Mouse (Mus musculus) cerebellum, postnatal 4 days (tissue): ENCODE results near the gene Gal3st2c.
"Not testable (repeated sequence)": the region's sequence is repeated elsewhere in the genome, so short reads cannot be mapped to it uniquely, and the experiment has no call there.

Source experiments
- DNase-seq, 2 experiments: peaks; one replicate each; pipeline ENCODE4 v3.0.0; 2022; ENCODE audit warnings: low spot score in 2 of 2, mixed read lengths in 1 of 2

Gene Gal3st2c

DNA sequence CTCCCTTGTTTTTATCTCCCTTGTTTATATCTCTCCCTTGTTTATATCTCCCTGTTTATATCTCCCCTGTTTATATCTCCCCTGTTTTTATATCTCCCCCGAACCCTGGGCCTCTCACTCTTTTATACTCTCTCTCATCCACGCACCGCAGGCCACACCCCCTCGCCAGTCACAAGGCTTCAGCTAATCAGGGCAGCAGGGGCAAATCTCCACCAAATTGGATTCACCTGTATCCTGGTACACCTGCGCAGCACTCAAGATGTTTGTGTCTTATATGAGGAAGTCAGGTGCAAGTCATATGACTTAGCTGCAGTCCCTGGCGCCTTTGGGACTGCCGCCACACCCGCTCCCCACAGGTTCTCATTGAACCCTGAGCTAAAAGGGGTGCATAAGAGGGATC lies at the start of gene Gal3st2c:
TSS of gene Gal3st2c (plus strand) at position 301 of the 400 bp plus-strand sequence.
- DNase-seq = not testable (repeated sequence)

DNA sequence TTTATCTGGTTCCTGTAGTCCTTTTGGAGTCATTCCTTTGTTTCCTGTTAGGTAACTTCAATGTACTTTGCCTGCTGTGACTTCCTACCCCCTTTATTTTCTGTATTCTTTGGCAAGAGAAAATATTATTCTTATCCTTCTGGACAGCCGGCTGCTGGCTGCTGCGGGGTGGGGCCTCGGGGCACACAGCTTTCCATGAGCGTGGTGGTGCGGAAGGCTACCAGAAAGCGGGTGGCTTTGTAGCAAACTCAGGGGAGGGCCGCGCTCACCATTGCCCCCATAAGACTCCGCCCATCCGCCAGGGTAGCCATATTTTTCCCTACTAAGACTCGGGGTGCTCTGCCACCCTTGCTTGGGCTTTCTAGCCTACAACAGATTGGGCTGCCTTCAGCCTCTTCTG lies 41.2 kb upstream of the Gal3st2c start:
- DNase-seq = not testable (repeated sequence)

DNA sequence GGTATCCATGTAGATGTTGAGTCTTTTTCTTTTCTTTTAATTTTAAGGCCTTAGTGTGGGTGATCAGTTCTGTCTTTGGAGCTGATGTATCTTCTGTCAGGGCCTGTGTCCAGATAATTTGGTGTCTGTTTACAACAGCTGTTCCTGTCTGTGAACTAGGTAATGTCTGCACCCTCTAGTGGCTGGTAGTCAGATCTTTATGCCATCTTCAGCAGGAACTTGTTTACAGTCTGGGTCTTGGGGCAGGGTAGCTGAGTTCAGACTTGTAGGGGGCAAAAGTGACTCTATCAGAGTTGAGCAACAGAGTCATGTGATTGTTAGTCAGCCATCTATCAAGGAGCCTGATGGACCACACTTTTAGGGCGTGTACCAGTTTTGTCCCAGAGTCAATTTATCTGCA lies 23.8 kb upstream of the Gal3st2c start:
- DNase-seq = not testable (repeated sequence)

DNA sequence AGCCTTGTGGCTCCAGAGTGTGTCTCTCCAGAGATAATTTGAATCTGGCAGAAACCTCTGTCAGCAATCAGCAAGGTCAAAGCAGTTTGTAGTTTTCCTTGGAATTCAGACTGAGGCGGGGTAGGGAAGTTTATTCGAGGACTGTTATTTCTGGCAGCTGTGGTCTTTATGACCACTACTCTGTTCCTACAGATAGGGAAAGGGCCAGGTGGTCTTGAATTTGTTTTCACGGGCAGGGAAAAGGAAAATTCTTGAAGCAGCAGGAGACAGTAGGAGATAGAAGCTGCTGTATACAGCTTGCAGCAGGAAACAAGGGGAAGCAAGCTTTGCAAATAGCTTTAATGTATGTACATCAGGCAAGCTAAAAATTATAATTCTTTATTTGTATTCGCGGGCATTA lies 19.9 kb upstream of the Gal3st2c start:
- not testable (repeated sequence) for DNase-seq

DNA sequence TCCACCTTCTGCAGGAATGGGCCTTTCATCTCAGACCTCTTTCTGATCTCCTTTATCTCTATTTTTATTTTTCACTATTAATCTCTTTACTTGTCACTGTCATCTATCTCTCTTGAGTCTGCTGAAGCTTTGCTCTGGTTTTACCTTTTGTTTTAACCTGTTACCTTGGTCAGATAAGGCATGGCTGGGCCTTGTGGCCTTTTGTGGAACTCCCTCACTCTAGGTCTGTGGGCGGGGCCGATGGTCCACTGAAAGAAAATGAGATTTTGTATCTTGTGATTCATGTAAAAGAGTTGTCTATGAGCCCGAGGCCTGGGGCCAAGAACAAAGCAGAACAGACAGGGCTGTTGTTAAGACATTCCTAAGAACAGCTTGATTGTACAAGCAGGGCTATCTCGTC lies 19.5 kb upstream of the Gal3st2c start:
- not testable (repeated sequence) for DNase-seq

DNA sequence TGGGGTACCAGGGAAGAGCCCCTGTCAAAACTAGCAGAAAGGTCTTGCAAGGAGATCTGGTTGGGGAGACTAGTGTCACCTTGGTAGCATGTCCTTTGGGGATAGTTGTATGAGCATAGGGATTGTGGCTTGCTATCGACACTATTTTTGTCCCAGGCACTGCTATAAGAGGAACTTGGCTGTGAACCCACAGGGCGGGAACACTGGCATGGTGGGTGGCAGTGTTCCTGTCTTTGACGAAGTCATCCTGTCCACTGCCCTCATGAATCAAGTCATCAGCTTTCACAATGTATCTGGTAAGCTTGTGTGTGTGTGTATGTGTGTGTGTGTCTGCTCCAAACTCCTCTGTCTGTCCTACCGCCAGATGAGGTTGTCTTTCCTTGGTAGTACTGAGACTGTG lies 14.5 kb upstream of the Gal3st2c start:
- DNase-seq = not testable (repeated sequence)

DNA sequence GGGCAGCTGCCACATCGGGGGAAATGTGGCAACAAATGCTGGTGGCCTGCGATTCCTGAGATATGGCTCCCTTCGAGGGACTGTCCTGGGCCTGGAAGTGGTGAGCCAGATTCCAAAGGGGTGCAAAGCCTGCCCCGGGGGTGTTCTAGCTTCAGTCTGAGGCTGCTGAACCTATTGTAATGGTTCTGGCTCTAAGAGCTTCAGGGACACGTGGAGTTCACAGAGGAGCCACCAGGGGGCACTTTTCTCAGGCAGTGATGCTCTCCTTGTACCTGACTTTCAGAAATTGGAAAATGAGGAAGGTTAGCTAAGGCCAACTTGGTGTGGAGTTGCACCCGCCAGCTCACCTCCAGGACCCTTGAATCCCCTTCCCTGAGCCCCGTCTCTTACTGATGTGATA lies 12.0 kb upstream of the Gal3st2c start:
- DNase-seq = not testable (repeated sequence)

DNA sequence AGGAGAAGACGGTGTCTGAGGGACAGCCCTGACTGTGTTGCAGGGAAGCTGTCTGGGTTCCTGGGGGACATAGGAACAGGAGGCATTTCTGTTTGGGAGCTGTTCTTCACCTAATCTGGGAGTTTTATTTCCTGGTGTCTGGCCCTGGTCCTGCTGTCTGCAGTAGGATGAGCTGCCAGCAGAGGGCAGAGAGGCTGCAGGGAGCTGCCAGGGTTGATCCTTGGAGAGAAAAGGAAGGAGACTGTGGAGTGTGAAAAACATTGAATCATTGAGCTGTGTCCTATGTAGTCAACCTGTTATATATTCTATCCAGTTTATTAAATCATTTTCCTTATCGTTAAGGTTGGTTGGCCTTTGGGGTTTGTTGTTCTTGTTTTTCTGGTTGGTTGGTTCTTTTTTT lies 9.4 kb upstream of the Gal3st2c start:
- DNase-seq = not testable (repeated sequence)

DNA sequence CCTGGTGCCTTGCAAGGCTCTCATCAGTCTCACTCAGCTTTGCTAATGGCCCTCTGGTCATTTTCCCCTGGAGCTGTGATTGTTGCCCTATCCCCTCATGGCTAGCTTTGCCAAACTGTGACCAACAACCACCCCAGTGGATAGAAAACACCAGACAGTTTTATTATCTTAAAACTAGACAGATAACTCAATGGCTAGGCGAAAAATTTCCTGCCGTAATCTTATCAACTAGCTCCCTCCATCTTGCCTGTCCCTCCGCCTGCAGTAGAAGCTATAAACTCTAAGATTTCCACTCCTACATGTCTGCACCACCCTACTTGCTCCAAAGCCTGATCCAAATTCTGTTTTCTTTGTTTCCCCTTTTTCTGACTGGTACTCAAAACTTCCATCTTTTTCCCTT lies 4.1 kb upstream of the Gal3st2c start:
- DNase-seq = no peak

DNA sequence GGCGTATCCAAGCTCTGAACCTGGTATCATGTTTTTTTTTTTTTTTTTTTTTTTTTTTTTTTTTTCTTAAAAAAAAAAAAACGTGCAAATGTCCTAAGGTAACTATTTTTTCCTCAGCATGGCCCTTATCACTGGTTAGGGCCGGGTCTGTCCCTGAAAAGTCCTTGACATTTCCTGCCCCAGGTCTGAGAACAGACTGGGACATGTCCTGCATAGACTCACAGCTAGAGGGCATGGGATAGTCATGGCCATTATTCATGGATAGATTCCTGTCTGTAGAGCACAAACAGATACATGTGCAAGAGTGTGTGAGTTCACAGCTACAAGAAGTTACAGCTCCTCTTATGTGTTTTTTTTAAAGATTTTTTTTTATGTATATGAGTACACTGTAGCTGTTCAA lies 1.5 kb upstream of the Gal3st2c start:
- DNase-seq = no peak

DNA sequence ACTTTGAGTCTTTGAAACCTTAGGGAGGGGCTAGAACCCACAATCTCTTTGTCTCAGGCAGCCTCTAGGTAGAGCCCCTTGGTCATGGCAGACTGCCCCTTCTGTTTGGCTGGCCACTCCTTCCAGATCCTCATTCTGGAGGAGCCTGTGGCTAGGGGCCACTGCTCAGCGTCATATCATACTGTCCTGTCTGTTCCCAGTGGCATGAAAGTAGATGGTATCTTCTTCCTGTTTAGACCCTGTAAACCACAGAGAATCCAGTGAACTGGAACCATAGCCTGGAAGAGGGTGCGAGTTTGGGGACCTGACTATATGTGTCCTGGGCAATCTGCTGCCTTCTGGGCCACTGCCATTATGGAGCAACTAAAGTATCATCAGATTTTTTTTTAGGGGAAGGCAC lies 759 bp downstream of the Gal3st2c start:
- DNase-seq = not testable (repeated sequence)

DNA sequence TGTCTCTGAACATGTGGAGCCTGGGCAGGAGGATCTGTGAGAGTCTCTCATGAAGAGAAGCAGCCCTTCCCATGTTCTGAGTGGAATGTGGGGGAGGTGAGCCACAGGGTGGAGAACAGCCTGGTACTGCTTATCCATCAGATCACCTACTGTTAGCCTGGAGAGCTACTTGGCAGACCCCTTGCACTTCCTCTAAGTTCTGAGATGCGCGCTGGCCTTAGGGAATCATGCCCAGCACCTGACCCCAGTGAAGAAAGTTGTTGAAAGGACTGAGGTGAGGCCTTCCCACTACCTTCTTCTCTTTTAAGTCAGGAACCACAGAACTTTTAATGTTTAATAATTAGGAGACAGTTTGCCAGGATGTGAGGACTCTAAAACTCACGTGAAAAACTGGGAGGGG lies 1.2 kb downstream of the Gal3st2c start:
- DNase-seq = not testable (repeated sequence)

DNA sequence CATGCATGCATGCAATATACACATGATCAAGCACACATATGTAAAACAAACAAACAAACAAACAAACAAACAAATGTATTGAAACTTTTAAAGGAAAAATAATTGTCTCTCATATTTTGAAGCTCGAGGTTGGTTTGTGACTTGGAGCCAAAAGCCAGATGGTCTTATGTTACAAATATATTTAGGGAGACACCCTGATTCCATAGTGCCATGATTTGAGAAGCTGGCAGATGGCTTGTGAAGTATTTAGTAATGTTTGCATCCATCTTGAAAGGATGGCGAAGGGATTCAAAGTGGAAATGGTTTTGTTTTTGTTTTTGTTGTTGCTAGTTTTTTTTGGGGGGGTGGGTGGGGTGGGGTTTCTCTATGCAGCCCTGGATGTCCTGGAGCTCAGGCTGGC lies 10.7 kb downstream of the Gal3st2c start:
- DNase-seq = no peak

DNA sequence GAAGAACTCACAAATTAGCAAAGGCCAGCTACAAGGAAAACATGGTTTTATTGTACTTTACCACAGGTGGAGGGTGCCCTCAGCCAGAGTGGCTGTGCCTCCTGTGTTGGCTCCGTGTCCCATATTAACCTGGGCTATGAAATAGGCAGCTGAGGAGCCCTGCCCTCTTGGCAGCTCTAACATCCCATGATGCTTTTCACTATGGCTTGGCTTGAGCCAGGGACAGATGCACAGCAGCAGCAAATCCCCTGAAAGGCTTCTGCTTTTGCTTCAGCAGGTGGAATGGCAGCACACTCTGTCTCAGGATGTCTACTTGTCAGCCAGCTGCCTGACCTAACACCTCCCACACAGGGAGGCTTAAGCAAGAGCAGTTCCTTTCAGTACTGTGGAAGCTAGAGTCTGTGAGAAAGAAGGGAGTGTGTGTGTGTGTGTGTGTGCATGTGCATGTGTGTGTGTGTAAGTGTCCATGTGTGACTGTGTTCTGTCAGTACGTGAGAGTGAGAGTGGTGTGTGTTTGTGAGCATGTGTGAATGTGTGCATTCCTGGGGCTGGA lies 15.7 kb downstream of the Gal3st2c start:
- not testable (repeated sequence) for DNase-seq

DNA sequence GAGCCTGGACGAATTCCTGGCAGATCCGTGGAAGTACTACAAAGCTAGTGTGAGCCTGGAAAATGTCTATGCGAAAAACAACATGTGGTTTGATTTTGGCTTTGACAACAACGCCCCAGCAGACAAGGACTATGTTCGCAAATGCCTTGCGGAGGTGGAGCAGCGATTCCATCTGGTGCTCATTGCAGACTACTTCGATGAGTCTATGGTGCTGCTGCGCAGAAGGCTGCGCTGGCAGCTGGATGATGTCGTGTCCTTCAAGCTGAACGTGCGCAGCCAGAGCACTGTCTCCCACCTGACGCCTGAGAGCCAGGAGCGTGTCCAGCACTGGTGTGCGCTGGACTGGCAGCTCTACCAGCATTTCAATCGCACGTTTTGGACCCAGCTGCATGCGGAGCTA lies 18.5 kb downstream of the Gal3st2c start:
- DNase-seq = not testable (repeated sequence)

DNA sequence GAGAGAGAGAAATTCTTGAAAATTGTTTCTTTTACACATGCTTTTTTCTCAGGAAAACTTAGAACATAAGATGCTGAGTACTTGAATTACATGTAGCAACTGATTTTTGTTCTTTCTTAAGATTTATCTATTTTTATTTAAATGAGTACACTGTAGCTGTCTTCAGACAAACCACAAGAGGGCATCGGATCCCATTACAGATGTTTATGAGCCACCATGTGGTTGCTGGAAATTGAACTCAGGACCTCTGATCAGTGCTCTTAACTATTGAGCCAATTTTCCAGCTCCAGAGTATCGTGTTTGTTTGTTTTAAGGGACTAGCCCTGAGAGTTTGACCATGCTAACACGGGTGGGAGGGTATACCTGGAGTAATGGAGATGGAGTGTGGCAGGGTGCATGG lies 21.3 kb downstream of the Gal3st2c start:
- no peak for DNase-seq

DNA sequence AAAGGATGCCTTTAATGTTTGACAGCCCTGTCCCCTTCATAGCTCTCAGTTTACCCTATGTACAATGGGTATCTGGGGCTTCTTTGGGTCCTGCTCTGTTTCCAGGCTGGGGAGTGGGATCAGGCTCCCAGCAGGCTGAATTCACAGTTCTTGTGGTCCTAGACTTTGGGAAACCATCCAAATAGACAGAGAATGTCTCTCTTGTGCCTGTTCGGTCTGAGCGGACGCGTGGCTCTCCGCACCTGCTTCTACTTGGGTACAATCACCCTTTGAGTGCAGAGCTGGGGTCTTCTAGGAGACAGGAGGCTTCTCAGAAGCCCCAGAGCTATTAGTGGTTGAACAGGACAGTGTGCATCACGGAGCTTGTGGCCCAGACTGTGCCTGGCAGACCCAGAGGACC lies 29.8 kb downstream of the Gal3st2c start, which contains the start of gene Neu4:
TSS of gene Neu4 (plus strand) at position 301 of the 400 bp plus-strand sequence.
- DNase-seq = no peak

DNA sequence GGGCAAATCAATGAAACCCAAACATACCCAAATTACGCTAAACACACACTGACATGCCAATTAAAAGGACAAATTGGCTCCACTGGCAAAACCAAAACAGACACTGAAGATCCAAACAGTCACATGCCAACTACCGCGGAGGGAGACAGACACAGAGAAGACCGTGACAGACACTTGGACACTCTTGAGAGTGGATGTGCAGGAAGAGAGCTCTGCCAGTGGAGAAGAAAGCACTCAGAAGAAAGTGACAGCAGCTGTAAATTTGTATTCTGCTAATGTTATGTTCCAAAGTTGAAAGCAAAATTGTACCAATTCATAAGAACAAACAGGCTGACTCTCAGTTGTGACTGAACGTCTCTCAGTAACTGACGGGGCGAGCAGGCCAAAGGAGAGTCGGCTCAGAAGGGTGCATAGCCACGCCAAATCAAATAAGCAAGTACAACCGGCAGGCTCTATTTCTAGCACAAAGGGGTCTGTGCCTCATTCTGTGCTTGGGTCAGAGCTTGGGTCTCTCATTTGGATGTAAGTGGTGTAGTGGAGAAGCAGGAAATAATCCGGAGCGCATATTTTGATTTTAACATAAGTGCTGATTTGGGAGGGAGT lies 37.3 kb downstream of the Gal3st2c start:
- DNase-seq = no peak

DNA sequence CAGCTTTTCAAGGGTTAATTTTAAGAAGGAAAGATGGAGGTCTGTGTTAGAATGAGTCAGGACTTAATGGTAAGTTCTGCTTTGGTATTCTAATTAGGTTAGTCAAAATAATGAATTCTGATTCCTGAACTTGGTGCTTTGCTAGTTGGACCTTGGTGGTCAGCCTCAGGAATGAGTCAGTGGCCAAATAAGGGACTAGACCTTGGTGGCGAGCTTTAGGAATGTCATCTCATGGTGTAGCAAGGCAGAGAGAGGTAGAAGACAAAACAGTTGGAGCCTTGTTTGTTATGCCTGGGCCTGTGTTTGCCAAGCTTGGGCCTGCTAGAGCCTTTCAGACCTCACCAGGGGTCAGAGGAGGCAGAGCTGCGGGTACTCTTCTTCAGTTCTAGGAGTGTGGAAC lies 38.4 kb downstream of the Gal3st2c start:
- no peak for DNase-seq

DNA sequence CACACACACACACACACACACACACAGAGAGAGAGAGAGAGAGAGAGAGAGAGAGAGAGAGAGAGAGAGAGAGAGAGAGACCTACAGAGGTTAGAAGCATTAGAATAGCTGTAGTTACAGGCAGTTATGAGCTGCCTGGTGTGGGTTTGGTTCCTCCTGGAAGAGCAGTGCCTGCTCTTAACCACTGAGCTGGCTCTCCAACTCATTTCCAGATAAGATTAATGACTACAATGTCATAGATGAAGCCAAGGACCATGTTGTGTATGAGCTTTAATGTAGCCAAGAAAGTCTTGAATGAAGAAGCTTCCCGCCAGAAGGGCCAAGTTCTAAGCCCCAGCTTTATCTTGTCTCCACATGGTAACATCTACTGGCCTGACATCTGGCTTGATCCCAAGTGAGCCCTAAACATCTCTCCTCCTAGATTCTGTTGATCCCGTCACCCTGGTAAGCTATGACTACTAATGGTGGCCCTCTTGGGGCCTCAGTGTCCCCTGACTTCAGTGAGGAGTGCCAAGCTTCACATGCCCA lies 42.8 kb downstream of the Gal3st2c start:
- no peak for DNase-seq

DNA sequence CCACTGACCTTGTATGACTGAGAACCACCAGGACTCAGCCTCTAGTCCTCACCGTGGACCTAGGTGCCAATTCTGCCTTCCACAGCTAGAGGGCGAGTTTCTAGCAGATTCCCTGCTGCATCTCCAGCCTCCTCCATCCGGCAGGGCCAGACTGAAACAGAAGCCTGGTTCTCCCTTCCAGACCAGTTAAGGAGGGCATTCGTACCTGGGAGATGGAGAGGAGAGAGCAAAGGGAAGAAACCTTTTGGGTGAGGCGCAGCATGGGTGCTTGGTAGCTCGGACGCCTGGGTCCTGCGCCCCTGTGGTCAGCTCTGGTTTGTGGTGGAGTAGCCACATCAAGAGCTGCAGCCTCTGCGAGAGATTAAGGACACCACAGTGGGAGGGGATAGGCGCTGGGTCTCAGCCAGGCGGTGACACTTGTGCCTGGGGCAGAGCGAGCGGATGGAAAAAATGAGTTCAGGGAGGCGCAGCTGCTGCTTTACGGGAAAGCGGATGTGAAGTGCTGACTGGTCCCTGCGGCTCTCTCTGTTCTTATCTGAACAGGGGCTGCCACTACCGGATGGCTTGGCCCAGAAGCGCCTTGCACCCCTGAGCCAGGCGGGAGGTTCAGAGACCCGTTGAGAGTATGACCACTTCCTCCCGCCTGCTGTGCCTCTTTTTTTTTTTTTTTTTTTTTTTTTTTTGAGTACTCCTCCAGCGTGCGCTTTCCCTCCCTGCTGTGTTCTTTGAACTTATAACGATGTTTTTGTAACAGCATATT lies 44.9 kb downstream of the Gal3st2c start:
- peak; percentile 58 to 81 for DNase-seq

DNA sequence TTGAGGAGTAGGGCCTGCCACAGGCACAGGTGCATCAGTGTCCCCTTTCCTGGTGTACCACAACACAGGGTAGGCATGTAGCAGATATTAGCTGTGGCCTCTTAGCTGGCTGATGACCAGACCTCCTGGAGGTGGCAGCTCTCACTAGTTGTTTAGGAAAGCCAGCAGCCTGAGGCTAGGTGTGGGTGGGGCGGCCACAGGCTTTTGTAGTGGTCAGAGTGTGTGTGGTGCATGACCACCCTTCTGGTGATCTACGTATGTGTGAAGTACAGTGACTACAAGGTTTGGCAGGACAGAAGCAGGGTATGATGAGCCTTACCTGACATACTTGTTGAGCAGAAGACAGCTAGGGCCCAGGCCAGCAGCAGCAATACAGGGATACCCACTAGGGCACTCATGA lies 50.1 kb downstream of the Gal3st2c start:
- no peak for DNase-seq

DNA sequence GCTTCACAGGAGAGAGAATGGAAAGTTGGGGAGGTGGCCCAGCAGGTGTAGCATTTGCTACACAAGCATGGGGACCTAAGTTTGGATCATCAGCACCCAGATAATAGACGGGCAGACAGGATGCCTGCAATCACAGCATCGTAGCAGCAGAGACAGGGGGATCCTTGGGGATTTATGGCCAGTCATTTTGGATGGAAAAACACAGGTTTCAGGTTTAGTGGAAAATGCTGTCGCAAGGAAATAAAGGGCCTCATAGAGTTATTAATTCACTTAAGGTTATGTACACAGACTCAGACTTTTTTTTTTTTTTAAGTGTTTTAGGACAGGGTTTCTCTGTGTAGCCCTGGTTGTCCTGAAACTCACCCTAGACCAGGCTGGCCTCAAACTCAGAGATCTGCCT lies 55.2 kb downstream of the Gal3st2c start:
- DNase-seq = no peak
